Mouse (Mus musculus) cerebellum, postnatal 4 days (tissue): Measurements from ENCODE around the gene Samd3.

Source experiments
- DNase-seq, 2 experiments: peaks; one replicate each; pipeline ENCODE4 v3.0.0; 2022; ENCODE audit warnings: low spot score in 2 of 2, mixed read lengths in 1 of 2

Samd3 gene

GRCm38 (mm10) chr10:26229488-26229887, at the start of gene Samd3:
TSS of gene Samd3 (plus strand) at chr10:26229707.
- DNase-seq = no peak

DNA sequence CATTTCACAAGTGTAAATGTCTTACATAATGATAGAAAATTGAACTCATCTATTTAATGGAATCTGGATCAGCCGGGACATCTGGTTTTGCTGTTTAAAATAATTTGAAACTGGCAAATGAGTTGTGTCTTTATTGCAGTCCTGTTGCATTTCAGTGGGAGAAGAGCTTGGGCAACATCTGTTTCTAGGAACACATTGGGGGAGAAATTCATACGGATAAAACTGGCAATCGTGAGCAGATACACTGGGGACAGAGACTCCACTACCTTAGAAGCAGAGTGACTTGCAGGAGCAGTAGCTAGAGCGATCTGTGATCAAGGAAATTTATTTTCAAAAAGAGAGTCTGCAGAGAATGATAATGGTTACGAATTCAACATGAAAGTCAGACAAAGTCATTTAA, 44.2 kb upstream of the Samd3 start:
- DNase-seq = no peak

- no peak for DNase-seq
Measured at GRCm38 (mm10) chr10:26190811-26191210, 38.7 kb upstream of the Samd3 start.

DNA sequence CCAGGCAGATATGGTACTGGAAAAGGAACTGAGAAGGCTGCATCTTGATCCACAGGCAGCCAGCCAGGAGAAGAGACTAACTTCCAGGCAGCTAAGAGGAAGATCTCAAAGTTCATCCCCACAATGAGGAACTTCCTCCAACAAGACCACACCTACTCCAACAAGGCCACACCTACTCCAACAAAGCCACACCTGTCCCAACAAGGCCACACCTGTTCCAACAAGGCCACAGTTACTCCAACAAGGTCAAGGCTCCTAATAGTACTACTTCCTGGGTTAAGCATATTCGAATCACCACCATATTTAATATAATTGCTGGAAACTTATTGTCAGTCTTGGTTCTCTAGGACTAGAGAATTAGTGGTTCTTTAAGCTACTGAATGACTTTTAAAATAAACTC, 34.6 kb upstream of the Samd3 start:
- DNase-seq = no peak

DNA sequence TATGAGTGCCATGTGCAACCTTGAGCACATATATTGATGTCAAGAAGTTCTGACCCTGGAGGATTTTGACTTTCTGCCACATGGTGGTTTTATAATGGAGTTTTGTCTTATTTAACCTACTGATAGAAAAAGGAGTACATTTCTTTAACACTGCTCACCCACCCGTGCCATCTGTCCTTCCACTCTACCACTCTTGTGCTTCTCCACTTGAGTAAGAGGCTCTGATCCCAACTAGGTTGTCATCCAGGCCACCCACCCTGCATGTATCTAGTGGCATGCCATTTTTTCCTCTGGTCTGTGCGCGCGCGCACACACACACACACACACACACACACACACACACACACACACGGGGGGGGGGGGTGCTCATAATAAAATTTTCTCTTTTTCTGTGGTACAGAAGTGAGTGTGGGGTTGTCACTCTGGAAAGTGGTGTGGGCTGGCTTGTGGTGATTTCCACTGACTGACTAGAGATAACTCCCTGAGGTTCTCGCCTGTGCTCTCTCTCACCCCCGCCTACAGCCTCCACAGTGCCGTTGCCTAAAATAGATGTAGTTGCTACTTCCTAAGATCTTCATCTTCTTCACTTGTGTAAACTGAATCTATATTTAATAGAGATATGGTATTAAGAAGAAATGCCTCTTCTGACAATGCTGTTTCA, 26.7 kb upstream of the Samd3 start:
- DNase-seq = no peak

GRCm38 (mm10) chr10:26220729-26221128, 8.8 kb upstream of the Samd3 start:
- DNase-seq = no peak

DNA sequence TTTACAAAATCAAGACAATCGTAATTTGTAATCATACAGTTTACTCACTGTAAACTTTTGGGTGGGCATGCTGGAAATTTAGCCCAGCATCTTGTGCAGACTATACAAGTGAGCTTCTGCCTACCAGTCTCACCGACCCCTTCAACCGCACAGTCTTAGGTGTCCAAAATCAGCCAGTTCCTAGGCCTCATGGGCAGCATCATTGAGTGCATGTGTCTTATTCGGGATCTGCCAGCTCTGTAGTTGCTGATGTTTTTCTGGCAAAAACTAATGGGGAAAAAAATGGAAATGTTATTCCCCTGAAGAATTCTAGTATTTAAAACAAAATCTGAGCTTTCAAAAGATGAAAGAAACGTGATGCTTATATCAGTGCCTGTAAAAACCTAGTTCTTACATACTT, 3.3 kb upstream of the Samd3 start:
- no peak for DNase-seq

GRCm38 (mm10) chr10:26226734-26227133, 2.8 kb upstream of the Samd3 start:
- DNase-seq = no peak

DNA sequence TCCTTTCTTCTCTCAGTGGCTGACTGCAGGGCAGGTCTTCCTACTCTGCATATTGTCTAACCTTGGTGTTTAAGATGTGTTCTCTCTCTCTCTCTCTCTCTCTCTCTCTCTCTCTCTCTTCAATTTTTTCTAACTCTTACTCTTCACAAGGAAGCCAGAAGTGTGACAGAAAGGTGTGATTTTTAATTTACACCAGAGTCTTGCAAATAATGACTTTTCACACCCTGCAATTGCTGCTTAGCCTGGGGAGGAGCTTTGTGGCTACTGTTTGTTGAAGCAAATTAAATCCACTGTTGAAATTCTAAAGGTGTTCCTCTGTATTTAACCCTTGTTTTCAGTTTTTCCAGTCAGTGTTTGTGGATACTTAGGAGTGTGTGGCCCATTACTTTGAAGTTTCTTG, 1.3 kb upstream of the Samd3 start:
- no peak for DNase-seq

GRCm38 (mm10) chr10:26232071-26232653, 2.7 kb downstream of the Samd3 start:
- no peak for DNase-seq

GRCm38 (mm10) chr10:26238559-26238958, 9.1 kb downstream of the Samd3 start:
- DNase-seq = no peak

- no peak for DNase-seq
Measured at GRCm38 (mm10) chr10:26239090-26239489, 9.6 kb downstream of the Samd3 start.

DNA sequence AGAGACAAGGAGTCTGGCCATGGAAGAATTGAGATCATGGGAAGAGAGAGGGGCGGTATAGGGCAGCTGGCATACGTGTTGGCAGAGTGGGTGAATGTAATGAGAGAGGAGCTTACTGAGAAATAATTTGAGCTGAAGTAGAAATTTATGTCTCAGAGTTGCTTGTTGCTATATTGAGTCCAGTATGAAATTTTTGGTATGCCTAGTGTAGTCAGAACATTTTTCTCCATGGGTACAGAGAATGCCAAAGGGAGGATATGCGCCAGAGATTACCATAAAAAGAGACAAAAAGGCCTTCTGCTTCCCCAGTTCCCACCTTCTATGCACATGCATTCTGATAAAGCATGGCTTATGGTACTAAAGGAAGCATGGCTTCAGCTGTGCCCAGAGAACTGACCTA, 13.7 kb downstream of the Samd3 start:
- DNase-seq = no peak

DNA sequence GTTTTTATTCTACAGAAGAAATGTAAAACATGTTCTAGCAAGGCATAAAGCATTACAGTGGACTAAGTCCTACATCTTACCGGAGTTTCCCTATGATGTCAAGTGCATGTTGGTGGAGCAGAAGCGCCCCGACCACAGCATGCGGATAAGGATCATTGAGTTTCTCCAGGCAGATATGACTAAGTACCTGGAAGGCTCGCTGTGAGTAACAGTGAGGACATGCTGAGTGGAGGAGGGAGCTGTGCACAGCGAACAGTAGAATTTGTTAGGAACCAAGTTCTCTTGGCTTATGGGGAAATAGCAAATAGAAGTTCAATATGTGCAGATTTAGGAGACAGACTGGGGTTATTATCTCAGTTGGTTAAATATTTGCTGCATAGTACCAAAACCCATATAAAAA, 15.0 kb downstream of the Samd3 start:
- no peak for DNase-seq

- no peak for DNase-seq
Measured at GRCm38 (mm10) chr10:26249426-26250165, 20.1 kb downstream of the Samd3 start.

DNA sequence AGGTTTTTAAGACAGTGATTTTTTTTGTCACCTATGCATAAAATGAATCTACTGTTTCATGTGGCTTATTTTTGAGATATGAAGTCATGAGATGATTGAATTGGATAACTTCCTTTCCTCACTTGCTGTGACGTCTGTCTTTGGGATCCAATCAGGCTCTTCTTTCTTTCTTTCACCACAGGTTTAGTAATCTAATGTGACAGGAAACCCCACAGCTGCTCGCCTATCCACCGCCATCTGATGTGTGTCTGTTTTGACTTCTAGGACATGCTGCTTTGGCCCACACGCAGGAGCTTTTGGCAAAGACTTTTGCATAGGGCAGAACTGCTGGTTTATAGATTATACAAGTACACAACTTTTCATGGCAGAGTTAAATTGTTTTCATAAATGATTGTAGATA, 30.4 kb downstream of the Samd3 start:
- DNase-seq = no peak

DNA sequence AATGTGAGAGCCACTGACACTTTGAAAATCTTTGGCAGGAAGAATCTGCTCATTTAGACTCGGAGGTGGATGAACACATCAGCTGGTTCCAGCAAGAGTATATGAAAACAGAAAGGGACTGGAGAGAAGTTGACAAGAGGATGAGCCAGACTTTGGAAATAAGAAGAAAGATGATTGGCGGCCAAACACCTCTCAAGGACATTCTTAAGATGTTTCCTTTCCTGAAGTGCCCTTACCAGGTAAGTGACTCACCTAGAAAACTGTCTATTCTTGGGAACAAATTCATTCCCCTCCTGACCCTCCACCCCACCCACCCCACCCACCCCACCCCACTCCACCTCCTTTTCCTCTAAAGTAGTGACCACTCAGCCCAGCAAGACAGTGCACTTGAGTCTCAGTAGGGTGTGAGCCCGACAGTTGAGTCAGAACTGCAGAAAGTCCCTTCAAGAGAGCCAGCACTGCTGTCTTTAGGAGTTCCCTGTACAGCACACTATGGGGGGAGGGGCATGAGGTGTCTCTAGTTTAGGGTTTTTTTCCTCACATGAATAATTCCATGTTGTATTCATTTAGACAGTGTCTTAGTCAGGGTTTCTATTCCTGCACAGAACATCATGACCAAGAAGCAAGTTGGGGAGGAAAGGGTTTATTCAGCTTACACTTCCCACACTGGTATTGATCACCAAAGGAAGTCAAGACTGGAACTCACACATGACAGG, 34.4 kb downstream of the Samd3 start:
- DNase-seq = no peak

DNA sequence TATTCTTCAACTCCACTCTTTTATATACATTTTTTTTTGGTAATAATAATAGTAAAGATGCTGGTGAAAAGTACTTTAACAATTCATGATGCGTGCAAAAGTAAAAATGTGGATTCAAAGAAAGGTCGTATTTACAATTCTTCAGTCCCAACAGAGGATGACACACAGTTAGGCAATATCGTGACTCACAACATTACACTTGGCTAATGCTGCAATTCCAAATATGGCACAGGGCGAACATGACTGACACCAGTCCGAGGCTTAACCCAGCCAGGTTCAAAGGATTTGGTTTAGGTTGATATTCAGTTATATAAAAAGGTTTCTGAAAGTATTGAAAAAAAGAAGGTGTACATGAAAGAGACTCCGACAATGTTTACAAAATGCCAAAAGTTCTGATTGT, 45.9 kb downstream of the Samd3 start:
- no peak for DNase-seq

GRCm38 (mm10) chr10:26280009-26280408, 50.5 kb downstream of the Samd3 start:
- no peak for DNase-seq

DNA sequence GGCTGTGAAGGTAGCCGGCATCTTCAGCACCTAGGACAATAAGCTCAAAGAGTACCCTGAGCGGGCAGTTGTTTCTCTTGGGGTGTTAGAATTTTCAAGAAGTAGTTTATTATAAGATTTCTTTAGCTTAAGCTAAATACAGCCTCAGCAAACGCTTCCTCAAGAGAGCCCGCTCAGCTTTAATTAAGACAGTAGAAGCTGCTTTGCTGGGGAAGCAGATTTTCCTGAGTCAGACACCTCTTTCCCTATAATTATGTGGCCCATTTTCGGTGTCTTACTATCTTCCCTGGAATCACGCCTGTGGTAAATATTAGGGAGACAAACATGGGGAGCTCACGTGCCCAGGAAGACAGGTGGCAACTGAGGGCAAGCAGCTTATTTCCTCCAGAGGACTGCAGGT, 57.6 kb downstream of the Samd3 start:
- no peak for DNase-seq

DNA sequence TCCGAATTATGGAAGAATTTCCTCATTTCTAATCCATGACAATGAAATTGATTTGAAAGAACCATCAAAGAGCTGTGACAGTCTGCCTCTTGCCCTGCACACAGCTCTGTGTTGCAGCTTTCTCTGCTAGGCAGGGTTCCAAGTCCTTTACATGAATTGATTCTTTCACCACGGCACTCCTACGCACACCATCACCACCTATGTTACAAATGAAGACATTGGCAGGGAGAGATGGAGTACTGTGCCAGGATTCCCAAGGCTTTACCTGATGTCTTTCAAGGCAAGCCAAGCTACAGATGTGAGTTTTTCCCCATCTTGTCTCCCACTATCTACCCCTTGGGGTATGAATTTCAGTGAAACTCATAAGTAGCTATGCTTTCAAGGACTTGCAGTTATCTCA, 67.7 kb downstream of the Samd3 start:
- DNase-seq = no peak

DNA sequence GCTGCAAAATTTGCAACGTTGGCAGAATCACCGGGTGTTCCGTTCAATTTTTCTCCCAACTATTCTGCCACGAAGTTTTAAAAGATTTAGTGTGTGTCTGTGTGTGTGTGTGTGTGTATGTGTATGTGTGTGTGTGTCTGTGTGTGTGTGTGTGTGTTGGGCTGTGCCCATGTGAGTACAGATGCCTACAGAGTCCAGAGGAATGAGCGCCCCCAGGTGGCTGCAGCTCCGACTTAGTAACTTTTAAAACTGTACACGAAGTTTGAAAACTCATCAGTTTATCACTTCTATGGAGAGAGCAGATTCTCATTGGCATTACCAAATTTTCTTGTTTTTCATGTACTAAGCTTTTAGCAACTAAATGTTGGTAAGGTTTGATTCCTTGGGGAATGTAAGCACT, 68.1 kb downstream of the Samd3 start:
- DNase-seq = no peak

DNA sequence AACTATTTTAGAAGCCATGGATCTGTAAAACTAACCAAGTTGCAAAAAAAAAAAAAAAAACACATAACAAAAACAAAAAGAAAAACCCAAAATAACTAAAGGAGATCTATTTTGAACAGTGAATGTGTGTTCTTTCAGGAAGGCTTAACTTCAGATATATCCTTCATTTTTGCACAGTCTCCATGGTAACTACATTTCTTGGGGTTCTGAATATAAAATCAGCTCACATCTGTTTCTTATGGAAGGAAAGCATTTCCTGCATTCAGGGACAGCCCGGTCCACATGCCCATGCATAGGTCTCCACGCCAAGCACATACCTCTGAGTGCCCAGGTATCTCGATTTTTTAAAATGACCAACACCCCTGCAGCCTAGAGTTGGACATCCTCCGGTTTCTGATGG, 72.8 kb downstream of the Samd3 start:
- DNase-seq = no peak
